Mouse (Mus musculus) naive thymus-derived CD4-positive, alpha-beta T cell, adult 2 months (primary cell): ENCODE measurements at regions not wholly inside any gene's neighbourhood (a gene's known extent, or its start where the extent isn't known, plus 50 kb on each side); places are given as distances from the start of the nearest gene placed in this dataset.

Experiments used
- DNase-seq: peaks from one replicate; pipeline ENCODE4 v3.0.0-alpha.2; 2011; ENCODE audit warnings: low read depth

DNA sequence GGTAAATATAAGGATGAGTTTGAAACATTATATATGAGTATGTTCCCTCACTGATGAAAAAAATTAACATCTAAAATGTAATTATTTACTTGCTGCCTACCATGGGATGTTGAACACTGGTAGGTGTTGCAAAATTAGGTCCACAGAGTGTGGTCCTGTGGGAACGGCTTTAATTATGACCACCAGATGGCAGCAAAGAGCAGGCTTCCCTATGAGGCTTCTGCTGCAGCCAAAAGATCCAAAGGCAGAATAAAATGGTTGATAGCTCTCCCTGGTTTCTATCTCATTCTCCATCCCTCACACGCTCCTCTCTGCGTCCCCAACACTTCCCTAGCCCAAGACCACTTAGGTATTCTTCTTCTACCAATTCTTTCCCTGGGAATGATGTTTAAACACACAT, 54.6 kb upstream of the Cit start:
- DNase-seq, result peak; percentile 85
